Mouse (Mus musculus) myocyte (in vitro differentiated cells): ENCODE measurements around the gene Dcp1a.

ENCODE experiments used
- CEBPB ChIP-seq: IDR thresholded peaks from 2 replicates; pipeline ENCODE4 v1.6.1; 2011; ENCODE audit warnings: mild to moderate bottlenecking, moderate library complexity; ENCODE audit not compliant: poor library complexity, insufficient read depth, severe bottlenecking
- MAX ChIP-seq: IDR thresholded peaks from one replicate; pipeline ENCODE4 v1.6.1; 2011; ENCODE audit warnings: low read depth, mild to moderate bottlenecking, control low read depth
- MYOG ChIP-seq, 3 experiments: IDR thresholded peaks; one replicate each; pipeline ENCODE4 v1.6.1; 2011; ENCODE audit warnings: control low read depth in 2 of 3, low read depth in 2 of 3, mild to moderate bottlenecking in 2 of 3; ENCODE audit not compliant: insufficient read length in 2 of 3, control insufficient read depth in 1 of 3, insufficient read depth in 1 of 3
- POLR2A ChIP-seq: IDR thresholded peaks from one replicate; pipeline ENCODE4 v1.6.1; 2011; ENCODE audit warnings: low read depth, mild to moderate bottlenecking, control low read depth, moderate library complexity; ENCODE audit not compliant: insufficient read length

GRCm38 (mm10) chr14:30439915-30440314 is 39.4 kb upstream of the Dcp1a start:
- TF ChIP-seq MYOG (IDR thresholded peaks at IDR 0.05; ENCODE audit: control insufficient read depth in 1 of 3, insufficient read depth in 1 of 3, insufficient read length in 2 of 3, low read depth in 2 of 3): no peak
- TF ChIP-seq CEBPB: no peak
- no peak for TF ChIP-seq POLR2A
- no peak for TF ChIP-seq MAX
